Mouse (Mus musculus): ENCODE data around the gene Ptov1. TPM values are rescaled to one million over a fixed set of nuclear protein-coding genes. Genes with fewer than 3 reads are reported as not detected.

Ptov1 gene
- total RNA-seq (2021) = 100 to 1,000 TPM; 189 to 196 TPM

DNA sequence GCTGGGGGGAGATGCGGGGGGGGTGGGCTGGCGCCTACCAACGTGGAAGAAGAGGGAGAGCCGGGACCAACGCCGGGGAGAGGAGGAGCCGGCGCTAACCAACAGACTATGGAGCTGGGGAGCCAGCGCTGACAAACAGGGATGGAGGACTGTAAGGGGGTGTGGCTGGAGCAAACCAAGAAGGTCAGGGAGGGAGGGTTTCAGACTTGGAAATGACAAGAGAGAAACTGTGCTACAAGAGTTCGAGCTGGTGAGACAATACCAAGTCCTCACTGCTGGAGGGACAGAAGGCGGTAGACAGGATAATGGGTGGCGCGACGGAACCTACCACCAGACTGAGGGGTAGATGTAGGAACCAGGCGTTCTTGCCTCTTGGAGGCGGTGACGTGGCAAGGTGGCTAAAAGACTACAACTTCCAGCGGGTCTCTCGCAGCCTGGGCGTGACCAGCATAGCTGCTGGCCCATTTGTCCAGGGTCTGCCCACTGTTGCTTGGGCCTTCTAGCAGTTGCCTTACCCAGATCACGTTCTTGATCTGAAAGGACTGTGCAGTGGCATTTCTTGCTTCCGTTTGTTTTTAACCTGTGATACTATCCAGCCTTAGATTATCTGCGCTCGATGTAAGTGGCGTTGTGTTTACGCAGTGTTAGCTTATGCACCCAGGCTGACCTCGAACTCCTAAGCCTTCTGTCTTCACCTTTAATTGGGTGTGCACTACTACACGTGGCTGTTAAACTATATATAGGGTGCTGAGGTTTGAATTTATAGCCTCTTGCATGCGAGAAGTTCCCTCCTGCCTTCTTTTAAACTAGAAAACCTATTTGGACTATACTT, at the start of gene Ptov1:
Ptov1 (minus strand) TSS at position 92 of the 832 bp plus-strand sequence.
- intact Hi-C loops (cut with DNase I) = no loop called here
- DNase-seq = peak; percentile 94

DNA sequence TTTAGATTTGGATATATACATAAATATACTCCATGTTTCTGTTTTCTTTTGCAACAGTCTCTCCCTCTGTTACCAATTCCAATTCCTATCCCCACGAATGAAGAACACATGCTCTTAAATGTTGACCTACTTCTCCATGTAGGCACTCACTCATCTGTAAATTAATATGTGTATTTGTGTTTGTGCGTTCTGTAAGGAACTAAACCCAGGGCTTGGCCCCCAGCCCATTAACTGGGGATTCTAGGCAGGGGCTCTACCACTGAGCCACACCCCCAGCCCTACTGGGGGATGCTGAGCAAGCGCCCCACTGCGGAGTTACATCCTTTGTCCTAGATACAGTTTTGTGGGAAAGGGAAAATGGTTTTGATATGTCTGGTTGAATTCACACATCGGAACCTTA, 49.5 kb upstream of the Ptov1 start:
- DNase-seq = no peak
- intact Hi-C loops (cut with DNase I) = no loop called here

DNA sequence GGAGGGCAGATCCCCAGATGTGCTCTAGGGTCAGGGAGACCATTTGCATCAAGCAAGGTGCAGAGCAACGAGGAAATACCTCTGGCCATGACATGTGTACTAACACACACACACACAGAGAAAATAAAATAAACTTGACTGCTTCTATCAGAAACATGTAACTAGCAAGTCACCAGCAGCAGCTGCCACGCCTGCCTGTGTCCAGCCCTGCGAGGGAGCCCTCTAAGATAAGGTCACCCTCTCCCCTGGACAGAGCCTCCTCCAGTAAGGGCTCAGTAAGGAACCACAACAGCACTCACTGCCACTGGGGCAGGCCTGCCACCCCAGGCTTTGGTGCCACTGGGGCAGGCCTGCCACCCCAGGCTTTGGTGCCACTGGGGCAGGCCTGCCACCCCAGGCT, 48.6 kb upstream of the Ptov1 start:
- DNase-seq = no peak
- intact Hi-C loops (cut with DNase I) = no loop called here

DNA sequence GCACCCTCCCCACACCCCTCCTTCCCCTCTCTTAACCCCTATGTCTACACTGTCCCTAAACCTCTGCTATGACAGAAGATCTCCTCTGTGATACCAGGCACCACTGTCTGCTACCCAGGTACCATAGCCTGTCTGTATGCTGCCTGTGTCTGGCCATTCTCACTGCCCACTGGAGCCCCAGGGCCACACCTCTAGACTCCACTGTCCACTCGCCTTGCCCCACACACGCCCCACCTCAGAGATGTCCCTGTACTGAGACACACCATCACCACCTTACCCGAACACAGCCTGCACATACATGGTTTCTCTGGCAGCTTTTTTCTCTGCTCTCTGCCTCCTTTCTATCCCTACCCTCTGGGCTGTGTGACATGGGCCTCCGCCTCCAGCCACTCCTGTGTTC, 47.3 kb upstream of the Ptov1 start:
- intact Hi-C loops (cut with DNase I) = no loop called here
- DNase-seq = no peak

DNA sequence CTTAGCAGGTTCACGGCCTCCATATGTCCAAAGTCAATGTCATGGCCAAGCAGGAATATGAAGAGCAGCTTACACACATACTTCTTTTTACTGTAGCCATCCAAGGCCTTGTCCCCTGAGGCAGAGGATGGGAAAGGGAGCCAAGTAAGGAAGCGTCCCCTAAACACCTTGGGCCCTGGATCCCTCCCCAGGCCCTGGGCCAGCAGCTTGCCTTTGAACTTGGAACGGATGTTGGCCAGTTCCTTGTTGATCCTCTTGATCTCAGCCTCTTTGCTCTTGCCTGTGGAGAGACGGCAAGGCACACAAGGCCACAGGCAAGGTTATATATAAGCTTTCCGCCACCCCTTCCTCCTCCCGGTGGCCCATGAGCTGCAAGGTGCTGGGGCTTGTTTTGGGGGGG, 46.6 kb upstream of the Ptov1 start:
- DNase-seq = no peak
- intact Hi-C loops (cut with DNase I) = no loop called here

DNA sequence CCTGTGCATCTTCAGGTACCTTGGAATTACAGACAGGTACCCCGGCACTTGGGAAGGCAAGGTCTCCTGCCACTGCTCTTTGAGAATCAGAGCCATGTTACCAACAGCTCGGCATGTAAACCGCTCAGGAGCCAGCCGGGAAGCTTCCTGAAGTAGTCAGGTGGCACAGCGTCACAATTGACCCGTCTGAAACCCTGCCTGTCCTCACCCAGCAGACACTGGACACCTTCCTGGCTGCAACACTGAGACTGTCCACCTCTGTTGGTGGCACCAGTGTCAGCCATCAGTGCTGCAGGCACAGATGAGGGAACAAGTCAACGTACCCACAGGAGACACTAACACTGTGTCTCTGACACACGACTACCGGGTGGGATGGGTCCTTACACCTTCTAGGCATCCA, 45.7 kb upstream of the Ptov1 start:
- intact Hi-C loops (cut with DNase I) = no loop called here
- DNase-seq = no peak

DNA sequence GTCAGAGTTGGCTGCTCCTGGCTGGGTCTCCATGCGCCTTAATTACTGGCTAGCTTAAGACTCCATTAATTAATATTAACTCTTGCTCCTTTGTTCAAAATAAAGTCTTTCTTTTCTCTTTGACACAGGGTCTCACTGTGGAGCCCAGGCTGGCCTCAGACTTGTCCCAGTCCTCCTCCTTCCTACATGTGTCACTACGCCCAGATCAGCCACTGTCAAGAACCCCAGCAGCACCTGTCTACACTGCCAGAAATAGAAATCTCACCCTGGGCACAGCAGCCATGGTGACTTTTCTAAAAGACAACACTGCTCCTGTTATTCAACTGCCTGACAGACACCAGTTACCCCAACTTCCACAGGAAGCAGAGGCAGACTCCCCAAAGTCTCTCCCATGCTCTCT, 44.8 kb upstream of the Ptov1 start:
- intact Hi-C loops (cut with DNase I) = no loop called here
- DNase-seq = no peak

DNA sequence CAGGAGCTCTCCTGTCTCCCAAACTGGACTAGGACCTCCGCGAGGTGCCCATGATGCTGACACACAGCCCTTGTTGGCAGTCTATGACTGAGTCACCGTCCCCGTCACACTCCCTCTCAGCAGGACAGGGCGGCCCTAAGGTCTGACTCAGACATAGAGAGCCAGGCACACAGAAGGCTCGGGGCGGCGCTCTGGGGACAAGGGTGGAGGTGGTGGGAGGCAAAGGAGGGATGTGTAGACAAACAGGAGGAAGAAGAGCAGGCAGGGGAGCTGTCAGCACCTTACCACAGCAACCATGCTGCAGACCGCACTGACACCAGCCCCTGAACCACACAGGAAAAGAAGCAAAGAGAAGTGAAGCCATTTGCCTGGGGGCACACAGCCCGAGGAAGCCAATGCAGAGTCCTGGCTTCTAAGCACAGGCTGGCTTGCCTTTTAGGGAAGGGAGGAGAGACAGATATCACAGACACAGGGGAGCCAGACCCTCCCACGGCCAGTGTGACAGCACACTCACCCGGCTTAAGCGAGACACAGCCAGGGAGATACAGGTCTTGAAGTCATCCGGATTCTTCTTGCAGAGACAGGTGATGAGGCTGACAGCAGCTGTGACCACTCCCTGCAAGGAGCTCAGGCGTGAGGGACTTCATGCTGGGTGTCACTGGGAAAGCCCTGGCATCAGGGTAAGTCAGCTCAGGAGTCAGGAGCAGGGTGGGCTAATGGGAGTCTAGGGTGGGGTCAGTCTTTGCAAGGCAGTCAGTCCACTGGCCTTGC, 39.3 kb upstream of the Ptov1 start:
- intact Hi-C loops (cut with DNase I) = no loop called here
- DNase-seq = no peak

DNA sequence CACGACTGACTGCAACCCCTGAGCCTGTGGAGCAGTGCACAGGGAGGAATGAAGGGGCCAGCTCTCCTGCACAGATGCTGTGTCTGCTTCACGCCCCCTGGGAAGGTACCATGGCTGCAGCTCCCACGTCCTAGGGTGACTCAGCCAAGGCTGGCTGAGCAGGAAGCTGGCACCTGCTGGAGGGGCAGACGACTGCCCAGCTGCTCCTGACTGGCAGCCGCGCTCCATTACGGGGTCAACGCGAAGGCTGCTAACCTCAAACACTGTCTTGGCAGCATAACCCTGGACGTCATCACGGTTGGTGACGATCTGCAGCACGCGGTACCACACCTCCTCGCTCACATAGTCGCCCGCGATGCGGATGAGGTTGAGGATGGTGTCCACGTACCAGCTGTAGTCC, 35.8 kb upstream of the Ptov1 start:
- no peak for DNase-seq
- intact Hi-C loops (cut with DNase I) = no loop called here

DNA sequence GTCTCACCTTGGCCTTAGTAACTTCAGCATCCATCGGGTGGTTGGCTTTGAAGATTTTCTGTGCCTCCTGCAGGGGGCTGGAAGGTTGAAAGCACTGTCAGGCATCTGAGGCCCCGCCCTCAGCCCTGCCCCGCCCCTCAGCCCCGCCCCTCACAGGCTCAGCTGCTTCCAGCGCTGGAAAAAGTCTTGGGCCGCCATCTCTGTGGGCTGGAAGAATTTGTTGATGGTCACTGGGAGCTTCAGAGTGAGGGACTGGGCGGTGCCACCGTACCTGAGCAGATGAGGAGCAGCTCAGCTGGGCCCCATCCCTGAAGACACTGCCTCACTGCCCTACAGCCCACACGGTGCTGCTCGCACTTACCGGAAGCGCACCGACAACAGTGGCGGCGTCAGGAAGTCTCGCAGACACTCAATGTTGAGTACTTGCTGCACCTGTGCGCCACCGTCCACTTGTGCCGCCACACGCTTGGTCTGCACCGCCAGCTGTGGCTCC, 31.7 kb upstream of the Ptov1 start:
- intact Hi-C loops (cut with DNase I) = no loop called here
- DNase-seq = no peak

DNA sequence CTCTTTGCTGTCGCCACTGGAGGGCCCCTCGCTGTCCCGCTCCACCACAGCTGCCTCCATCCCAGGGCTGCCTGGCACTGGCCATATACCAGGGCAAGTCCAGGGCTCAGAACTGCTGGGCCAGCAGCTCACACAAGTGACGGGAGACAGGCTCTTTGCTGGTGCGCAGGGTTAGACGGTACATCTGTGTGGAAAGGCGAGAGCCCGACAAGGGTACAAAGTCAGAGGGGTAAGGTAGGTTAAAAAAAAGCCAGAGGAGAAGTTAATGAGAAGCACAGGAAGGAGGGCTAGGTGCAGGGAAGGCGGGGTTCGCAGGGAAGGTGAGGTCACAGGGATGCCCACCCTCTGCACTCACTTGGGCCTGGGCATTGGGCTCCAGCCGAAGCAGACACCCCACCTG, 31.0 kb upstream of the Ptov1 start:
- intact Hi-C loops (cut with DNase I) = no loop called here
- no peak for DNase-seq

DNA sequence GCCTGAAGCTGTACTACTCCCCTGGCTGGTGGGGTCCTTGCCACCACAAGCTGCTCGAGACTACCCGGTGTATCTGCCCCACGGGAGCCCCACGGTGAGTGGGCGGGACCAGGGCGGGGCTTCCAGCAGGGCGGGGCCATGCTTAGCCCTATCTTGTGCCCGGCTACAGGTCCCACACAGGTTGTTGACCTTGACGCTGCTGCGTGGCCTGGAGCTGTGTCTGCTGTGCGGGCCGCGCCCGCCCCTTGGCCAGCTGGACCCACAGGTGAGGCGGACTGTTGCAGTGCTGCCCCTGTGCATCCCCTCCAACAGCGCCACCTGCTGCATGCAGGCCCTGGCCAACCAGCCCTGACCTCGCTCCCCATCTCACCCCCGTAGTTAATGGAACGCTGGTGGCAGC, 29.0 kb upstream of the Ptov1 start:
- peak; percentile 30 to 51 for DNase-seq
- intact Hi-C loops (cut with DNase I) = loop anchor here (5.0 kb wide), 1 partner anchor 54 kb away; no protein-coding TSS in a partner anchor

DNA sequence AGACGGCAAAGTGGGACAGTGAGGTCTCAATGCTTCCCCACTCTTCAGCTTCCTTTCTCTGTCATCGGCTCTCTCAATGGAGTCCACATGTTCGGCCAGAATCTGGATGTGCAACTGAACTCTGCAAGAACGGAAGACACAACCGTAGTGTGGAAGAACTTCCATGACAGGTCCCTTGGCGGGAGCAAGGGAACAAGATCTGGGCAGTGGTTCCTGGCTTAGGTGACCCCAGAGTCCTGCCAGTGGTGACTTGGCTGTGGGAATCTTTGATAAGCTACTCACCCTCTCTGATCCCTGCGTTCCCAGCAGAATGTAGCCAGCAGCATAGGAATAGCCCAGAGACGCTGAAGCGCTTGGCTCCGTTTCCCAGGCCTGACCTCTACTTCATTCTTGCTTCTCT, 26.9 kb upstream of the Ptov1 start:
- intact Hi-C loops (cut with DNase I) = loop anchor here (2.0 to 5.0 kb wide), 2 partner anchors 30 to 56 kb away; no protein-coding TSS in a partner anchor
- peak; percentile 48 to 57 for DNase-seq

DNA sequence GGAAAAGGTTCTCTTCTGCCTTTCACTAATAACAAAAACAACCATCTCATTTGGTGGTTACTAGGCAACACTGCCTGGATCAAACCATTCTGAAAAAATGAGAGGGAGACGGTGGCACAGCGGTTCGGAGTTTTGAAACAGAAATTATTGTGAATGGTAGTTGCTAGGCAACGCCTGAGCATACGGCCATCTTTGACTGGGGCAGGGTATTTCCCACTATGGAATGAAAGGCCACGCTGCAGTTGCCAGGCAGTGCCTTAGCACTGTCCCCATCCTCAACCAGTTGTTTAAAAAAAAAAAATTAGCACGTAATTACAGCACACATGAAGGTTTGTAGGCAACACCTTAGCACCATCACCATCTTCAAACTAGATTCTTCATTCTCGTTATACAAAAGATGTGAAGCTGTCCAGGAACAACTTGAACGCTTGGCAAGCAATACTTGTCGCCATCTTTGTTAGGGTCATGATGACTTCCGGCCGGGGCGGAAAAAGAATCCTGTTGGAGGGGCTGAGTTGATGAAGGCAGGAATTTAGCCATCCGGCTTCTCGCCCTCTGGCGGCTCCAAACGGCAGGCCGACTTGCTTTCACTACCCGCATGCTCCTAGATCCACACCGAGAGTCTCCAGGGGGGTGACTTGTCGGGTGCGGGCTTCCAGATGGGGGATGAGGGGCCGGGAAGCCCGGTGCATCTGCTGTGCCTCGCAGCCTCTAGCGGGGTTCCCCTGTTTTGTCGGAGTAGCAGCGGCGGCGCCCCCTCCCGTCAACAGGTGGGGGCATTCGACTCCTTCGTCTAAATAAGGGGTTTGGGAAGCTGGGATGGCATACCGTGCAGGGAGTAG, 26.2 kb upstream of the Ptov1 start, which contains the start of gene Fuz:
Fuz (plus strand) TSS at position 487 of the 842 bp plus-strand sequence.
- intact Hi-C loops (cut with DNase I) = loop anchor here (2.0 to 5.0 kb wide), 2 partner anchors 31 to 56 kb away; no protein-coding TSS in a partner anchor
- DNase-seq = peak; percentile 94 to 96

DNA sequence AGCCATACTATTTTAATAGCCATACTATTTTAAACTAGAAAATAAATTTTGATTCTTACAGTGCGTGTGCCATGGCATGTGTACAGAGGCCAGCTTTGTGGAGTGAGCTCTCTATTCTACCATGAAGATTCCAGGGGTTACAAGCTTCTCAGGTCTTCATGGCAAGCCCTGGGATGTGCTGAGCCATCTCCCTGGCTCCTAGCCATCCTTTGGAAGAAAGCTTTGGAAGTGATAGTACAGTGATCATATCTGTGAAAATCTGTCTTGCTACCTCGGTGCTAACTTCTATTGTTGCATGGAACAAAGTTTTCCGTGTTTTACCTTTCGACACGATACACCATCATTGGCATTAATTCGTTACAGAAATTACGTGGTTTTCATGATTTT, 25.6 kb upstream of the Ptov1 start:
- intact Hi-C loops (cut with DNase I) = loop anchor here (5.0 kb wide), 1 partner anchor 57 kb away; no protein-coding TSS in a partner anchor
- no peak for DNase-seq

DNA sequence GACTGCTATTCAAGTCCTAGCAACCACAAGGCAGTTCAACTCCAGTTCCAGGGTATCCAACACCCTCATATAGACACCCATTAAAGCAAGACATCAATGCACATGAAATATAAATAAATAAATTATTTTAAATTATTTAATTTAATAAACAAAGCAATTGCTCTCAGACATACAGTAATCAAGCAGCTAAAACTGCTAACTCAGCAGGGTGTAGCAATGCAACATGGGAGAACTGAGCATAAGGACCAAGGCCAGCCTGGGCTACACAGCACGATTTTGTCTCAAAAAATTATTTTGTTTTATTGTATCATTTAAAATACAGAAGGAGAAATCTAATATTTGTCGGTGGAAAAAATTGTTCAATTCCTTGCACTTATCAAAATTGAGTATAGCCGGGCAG, 24.6 kb upstream of the Ptov1 start:
- no peak for DNase-seq
- intact Hi-C loops (cut with DNase I) = no loop called here

DNA sequence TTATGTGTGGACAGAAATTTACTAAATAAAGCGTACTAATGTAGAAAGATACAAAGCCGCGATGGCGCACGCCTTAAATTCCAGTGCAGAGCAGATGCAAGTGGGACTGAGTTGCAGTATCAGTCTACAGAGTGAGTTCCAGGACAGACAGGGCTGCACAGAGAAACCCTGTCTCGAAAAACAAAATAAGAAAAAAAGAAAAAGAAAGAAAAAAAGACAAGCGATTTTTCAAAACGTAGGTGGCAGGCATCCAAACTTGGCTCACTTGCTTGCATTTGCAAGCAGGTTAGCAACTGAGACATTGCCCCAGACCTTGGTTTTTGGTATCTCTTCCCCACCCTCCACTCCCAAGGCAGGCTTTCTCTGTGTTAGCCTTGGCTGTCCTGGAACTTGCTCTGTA, 23.6 kb upstream of the Ptov1 start:
- no peak for DNase-seq
- intact Hi-C loops (cut with DNase I) = no loop called here

DNA sequence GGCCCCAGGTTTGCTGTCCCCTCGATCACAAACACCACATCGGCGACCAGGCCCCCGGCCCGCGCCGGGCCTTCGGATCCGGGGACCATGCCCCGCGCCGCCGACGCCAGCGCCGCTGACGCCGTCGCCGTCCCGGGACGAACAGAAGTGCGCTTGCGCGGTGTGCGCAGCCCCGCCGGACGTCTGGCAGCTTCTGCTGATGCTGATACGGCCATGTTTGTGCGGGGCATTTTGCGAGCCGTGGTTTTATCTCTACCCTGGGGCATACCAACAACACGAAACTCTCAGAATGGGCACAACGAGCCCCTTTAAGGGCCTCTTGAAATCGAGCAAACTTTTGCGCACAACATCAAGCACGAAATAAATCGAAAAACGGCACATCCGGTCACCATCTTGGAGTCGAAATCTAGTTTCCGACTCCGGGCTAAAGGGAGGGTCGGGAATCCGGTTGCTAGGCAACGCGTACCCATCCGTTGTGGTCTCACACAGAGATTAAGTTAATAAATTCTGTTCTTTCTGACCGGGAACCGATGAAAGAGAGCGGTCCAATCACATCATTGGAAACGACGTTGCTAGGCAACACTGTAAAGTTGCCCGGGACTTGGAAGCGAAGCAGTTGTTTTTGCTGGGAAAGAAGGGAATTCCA, 22.8 kb upstream of the Ptov1 start, which contains the start of gene Med25:
Med25 (minus strand) TSS at position 437 of the 646 bp plus-strand sequence.
- intact Hi-C loops (cut with DNase I) = no loop called here
- peak; percentile 93 to 95 for DNase-seq

DNA sequence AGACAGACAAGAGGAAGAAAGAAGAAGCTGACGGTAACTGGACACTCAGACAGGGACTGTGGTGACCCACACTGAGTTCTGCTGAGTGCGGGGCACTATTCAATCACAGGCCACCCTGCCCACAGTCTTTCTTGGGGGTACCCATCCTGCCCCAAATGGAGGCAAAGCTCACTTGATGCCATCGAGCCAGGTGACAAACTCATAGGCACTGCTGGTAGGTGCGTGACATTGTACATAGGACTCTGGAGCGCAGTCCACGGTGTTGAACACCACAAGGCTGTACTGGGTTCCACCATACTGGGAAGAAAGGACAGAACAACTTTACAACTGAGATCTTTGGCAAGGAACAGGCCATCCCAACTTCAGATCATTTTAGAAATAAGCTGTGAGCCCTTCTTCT, 22.0 kb upstream of the Ptov1 start:
- intact Hi-C loops (cut with DNase I) = loop anchor here (2.0 kb wide), 1 partner anchor 19 kb away; no protein-coding TSS in a partner anchor
- DNase-seq = no peak

DNA sequence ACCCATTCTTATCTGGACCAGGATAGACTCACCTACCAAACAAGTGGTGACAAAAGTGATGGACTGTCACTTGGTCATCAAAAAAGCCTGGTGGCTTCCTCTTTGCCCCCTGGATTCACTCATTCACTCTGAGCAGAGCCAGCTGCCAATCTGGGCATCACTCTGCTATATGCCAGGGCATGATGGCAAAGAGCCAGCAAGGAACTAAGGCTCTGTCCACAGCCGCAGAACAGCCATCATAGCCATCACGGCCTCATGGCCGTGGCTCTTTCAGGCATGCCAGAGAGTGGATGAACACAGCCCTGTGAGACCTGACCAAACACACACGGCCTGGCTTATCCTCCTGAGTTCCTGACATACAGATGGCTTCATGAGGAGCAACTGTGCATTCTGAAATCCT, 21.1 kb upstream of the Ptov1 start:
- intact Hi-C loops (cut with DNase I) = loop anchor here (2.0 kb wide), 1 partner anchor 18 kb away; no protein-coding TSS in a partner anchor
- no peak for DNase-seq

All from heart, postnatal 10 days (tissue).